Mouse (Mus musculus): ENCODE measurements around the gene Klrb1c. TPM values are rescaled to one million over a fixed set of nuclear protein-coding genes. Genes with fewer than 3 reads are reported as not detected.
"Not testable (repeated sequence)": the region's sequence is repeated elsewhere in the genome, so short reads cannot be mapped to it uniquely, and the experiment has no call there.

Klrb1c gene
- polyA plus RNA-seq, 1 experiment from 2014 or later: 0.09 TPM

GRCm38 (mm10) chr6:128796321-128796955, 7.4 kb upstream of the Klrb1c start:
- H3K27ac ChIP-seq (replicated peaks): no peak overlapping the region
- H3K27me3 ChIP-seq (replicated peaks): no peaks in the 10 kb centered on the region
- WGBS: 81% methylated on average over 8 of the region's 8 CpGs
- H3K36me3 ChIP-seq: no peaks in the 10 kb centered on the region
- H3K4me1 ChIP-seq: peaks cover 12% of the 10 kb centered on the region
- H3K9ac ChIP-seq (replicated peaks): no peak overlapping the region
- no peak overlapping the region for H3K4me3 ChIP-seq (replicated peaks)
- ATAC-seq (ENCODE audit: low FRiP score): no peak
- H3K9me3 ChIP-seq (replicated peaks): no peaks in the 10 kb centered on the region
- no peak overlapping the region for H3K4me2 ChIP-seq

- peaks cover 12% of the 10 kb centered on the region for H3K4me1 ChIP-seq
- H3K27ac ChIP-seq (replicated peaks): no peak overlapping the region
- no peaks in the 10 kb centered on the region for H3K9me3 ChIP-seq (replicated peaks)
- no peak overlapping the region for H3K4me3 ChIP-seq (replicated peaks)
- H3K36me3 ChIP-seq: no peaks in the 10 kb centered on the region
- H3K4me2 ChIP-seq: no peak overlapping the region
- no peak for ATAC-seq (ENCODE audit: low FRiP score)
- H3K9ac ChIP-seq (replicated peaks): no peak overlapping the region
- WGBS: 55% methylated on average over 6 of the region's 6 CpGs
- H3K27me3 ChIP-seq (replicated peaks): no peaks in the 10 kb centered on the region
Observed at GRCm38 (mm10) chr6:128793734-128794133, 4.7 kb upstream of the Klrb1c start.

DNA sequence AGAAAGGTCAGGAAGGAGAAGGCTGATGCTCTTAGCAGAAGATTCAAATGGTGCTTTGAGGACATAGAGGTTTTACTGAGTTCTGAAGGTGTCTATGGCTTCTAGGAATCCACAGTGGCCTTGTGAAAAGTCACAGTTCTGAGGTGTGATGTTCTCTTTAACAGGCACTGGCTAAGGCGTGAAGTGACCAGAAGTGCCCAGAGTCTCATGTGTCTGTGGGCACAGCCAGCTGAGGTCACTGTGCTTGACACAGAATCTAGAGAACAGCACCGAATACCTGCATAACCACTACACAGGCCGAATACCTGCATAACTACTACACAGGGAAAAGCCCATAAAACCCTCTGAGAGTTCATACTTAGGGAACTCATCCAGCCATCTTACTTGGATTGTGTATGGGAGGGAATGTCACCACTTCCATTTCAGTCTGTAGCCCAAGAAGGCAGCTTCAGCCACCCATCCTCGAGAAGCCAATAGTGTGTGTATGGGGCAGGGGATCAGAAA, 1.5 kb upstream of the Klrb1c start:
- not testable (repeated sequence) for H3K36me3 ChIP-seq; H3K4me1 ChIP-seq; H3K27ac ChIP-seq (replicated peaks); H3K9me3 ChIP-seq (replicated peaks); H3K4me2 ChIP-seq; H3K27me3 ChIP-seq (replicated peaks); H3K4me3 ChIP-seq (replicated peaks); ATAC-seq (ENCODE audit: low FRiP score); H3K9ac ChIP-seq (replicated peaks)
- WGBS: 85% methylated on average over 4 of the region's 4 CpGs

DNA sequence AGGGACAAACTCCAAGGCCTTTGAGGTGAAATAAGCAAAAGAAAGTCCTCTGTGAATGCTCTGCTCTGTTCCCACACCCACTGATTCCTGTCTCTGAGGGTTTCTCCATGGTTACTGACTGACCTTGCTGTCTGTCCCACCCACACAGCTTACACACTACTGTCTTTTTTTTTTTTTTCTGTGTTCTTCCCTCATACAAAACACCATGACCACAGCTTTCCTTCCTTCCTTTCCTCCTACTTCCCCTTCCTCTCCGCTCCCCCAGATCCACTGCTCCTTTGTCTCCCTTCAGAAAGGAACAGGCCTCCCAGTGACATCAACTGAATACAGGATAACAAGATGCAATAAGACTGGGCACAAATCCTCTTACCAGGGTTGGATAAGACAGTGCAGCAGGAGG, 498 bp downstream of the Klrb1c start:
- Histone ChIP-seq H3K36me3 (no peaks in the 10 kb centered on the region), H3K9me3 (replicated peaks) (no peaks in the 10 kb centered on the region), H3K9ac (replicated peaks) (no peak overlapping the region), H3K27me3 (replicated peaks) (no peaks in the 10 kb centered on the region), H3K4me3 (replicated peaks) (no peak overlapping the region), H3K4me2 (no peak overlapping the region), H3K27ac (replicated peaks) (no peak overlapping the region), H3K4me1 (no peaks in the 10 kb centered on the region)
- 71% methylated on average over 1 of the region's 1 CpGs for WGBS
- ATAC-seq (ENCODE audit: low FRiP score): no peak

- not testable (repeated sequence) for ATAC-seq (ENCODE audit: low FRiP score); H3K27me3 ChIP-seq (replicated peaks); H3K9me3 ChIP-seq (replicated peaks); H3K9ac ChIP-seq (replicated peaks); H3K4me1 ChIP-seq; H3K27ac ChIP-seq (replicated peaks); H3K36me3 ChIP-seq; H3K4me2 ChIP-seq; H3K4me3 ChIP-seq (replicated peaks)
- WGBS: 97% methylated on average over 1 of the region's 1 CpGs
Observed at GRCm38 (mm10) chr6:128786396-128786795, 2.6 kb downstream of the Klrb1c start.

DNA sequence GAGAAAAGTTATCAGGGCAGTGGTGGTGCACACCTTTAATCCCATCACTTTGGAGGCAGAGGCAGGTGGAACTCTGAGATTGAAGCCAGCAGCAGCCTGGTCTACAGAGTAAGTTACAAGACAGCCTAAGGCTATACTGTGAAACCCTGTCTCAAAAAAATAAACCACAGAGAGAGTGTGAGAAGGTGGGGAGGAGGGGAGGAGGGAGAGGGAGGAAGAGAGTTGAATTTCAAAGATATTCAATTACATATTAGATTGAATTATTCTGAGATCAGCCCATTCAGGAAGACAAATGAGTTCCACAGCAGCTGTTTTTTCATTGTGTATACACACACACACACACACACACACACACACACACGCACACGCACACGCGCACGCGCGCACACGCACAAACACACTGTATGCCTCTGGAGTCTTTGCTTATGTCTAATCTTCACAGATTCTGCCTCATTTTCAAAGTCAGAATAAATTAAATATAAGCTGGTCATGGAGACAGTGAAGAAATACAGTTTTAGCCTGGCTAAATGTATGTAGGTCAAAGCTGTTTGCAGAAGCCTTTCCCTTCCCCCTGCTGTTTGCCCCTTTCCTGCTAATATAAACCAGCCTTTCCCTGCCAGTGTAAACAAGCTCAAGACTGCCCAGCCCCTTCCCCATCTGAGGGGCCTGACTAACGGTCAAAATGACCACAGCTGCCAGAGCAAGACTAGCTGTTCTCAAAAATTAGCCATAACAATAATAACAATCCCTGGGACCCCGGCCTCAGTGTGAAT, 19.3 kb downstream of the Klrb1c start:
- Histone ChIP-seq H3K36me3 (no peaks in the 10 kb centered on the region), H3K9ac (replicated peaks) (no peak overlapping the region), H3K4me1 (no peaks in the 10 kb centered on the region), H3K4me3 (replicated peaks) (no peak overlapping the region), H3K4me2 (no peak overlapping the region), H3K27ac (replicated peaks) (no peak overlapping the region), H3K27me3 (replicated peaks) (no peaks in the 10 kb centered on the region), H3K9me3 (replicated peaks) (no peaks in the 10 kb centered on the region)
- WGBS: 77% methylated on average over 10 of the region's 10 CpGs
- ATAC-seq (ENCODE audit: low FRiP score): no peak

DNA sequence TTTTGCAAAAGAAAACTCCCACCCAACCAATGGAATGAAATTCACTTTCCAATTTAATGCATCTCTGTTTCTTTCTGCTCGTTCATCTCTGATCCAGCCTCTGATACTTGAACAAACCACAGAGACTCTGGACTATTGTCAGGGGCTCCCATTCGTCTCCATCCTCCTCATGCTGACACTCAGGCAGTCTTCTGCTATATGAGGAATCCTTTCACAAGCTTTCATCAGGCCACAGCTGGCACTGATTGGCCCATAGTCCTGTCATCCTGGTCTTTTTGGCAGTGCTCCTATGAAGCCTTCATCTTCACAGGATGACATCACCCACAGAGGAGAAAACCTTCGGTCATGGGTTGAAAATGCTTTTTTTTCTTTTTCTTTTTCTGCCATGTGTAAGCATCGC, 21.0 kb downstream of the Klrb1c start:
- 77% methylated on average over 4 of the region's 4 CpGs for WGBS
- Histone ChIP-seq H3K9ac (replicated peaks) (no peak overlapping the region; the same call in 1 of the 2 replicates), H3K27ac (replicated peaks) (no peak overlapping the region), H3K36me3 (no peaks in the 10 kb centered on the region), H3K27me3 (replicated peaks) (no peaks in the 10 kb centered on the region), H3K4me2 (no peak overlapping the region), H3K4me1 (peaks cover 6% of the 10 kb centered on the region; the same call in 1 of the 2 replicates), H3K4me3 (replicated peaks) (no peak overlapping the region), H3K9me3 (replicated peaks) (no peaks in the 10 kb centered on the region)
- ATAC-seq (ENCODE audit: low FRiP score): no peak

DNA sequence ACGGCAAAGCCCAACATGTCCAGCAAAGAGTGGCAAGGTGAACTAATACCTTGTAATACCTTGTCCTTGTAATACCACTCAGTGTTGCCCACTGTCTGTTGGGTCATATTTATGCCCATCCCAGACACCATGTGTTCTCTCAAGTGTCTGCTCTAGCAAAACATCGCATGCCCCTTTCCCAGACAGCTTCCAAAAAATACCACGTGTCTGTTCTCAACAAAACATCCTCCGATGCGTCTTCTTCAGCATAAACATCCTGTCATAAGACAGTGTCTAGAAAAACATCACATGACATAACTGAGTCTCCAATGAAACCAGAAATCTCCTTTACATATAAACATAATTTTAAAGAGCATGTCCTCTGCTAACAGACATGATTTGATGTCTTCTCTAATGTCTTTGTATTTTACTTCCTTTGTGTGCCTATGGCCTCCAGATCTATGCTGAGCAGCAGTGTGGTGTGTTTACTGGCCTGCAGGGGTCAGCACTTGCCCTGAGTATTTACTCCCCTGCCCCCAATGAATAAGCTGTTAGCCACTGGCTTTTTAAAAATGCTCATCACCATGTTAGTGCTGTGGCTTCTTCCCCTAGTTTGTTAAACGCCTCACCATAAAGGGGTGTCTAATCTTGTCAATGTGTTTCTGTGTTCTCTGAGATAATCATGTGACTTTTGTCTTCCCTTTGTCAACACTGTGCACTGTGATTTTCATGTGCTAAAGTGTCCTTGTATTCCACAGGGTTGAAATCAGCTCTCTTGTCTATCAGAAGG, 22.3 kb downstream of the Klrb1c start:
- ATAC-seq (ENCODE audit: low FRiP score): 0 out of 2 replicates have a peak, but pooled peaks have one; percentile 19
- H3K4me2 ChIP-seq: 0 out of 2 replicates have a peak overlapping the region, but pooled peaks have one; percentile 2

DNA sequence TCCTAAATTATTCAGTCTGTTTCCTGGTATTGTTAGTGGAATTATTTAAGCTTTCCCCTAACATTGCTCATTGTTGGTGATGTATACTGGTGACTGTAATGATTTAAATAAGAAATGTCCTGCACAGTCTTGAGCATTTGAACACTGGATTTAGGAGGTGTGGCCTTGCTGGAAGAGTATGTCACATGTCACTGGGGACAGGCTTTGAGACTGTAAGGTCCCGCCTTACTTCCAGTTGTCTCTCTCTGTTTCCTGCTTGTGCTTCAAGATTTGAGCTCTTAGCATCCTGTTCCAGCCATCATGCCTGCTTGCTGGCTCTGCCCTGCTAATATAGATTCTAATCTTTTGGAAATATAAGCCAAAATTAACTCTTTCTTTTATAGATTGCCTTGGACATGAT, 23.8 kb downstream of the Klrb1c start:
- no peaks in the 10 kb centered on the region for H3K36me3 ChIP-seq
- peaks cover 13% of the 10 kb centered on the region for H3K4me1 ChIP-seq
- no peak overlapping the region for H3K27ac ChIP-seq (replicated peaks)
- 96% methylated on average over 1 of the region's 1 CpGs for WGBS
- H3K9me3 ChIP-seq (replicated peaks): no peaks in the 10 kb centered on the region
- no peak overlapping the region for H3K4me3 ChIP-seq (replicated peaks)
- H3K27me3 ChIP-seq (replicated peaks): no peaks in the 10 kb centered on the region
- H3K9ac ChIP-seq (replicated peaks): no peak overlapping the region
- ATAC-seq (ENCODE audit: low FRiP score): no peak
- no peak overlapping the region for H3K4me2 ChIP-seq

More for the DNA sequence above, 22.3 kb downstream of the Klrb1c start:
- not testable (repeated sequence) for H3K27me3 ChIP-seq (replicated peaks); H3K4me1 ChIP-seq; H3K4me3 ChIP-seq (replicated peaks); H3K9me3 ChIP-seq (replicated peaks); H3K9ac ChIP-seq (replicated peaks); H3K36me3 ChIP-seq
- peak overlapping the region; percentile 70 for H3K27ac ChIP-seq (replicated peaks)
- 59% methylated on average over 6 of the region's 6 CpGs for WGBS

DNA sequence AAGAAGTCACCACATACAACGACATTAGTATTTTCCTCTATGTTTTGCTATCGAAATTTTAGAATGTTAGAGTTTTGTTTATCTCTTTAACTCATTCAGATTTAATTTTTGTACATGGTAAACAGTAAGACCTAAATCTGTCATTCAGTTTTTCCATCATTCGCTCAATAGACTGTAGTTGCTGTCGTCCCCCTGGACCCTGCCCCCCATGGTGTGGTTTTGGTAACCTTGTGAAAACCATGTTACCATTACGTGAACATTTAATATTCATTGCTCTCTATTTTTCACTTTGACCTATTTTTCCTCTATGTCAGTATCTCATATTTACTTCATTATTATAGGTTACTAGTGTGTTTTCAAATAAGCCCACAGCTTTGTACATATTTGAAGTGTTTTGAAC, 24.4 kb downstream of the Klrb1c start:
- no peaks in the 10 kb centered on the region for H3K27me3 ChIP-seq (replicated peaks)
- H3K4me3 ChIP-seq (replicated peaks): peak overlapping the region; percentile 53
- H3K4me2 ChIP-seq: peak overlapping the region; percentile 52
- H3K9ac ChIP-seq (replicated peaks): peak overlapping the region; percentile 53
- H3K4me1 ChIP-seq: peaks cover 14% of the 10 kb centered on the region
- no peaks in the 10 kb centered on the region for H3K36me3 ChIP-seq
- ATAC-seq (ENCODE audit: low FRiP score): no peak
- H3K9me3 ChIP-seq (replicated peaks): no peaks in the 10 kb centered on the region
- peak overlapping the region; percentile 81 for H3K27ac ChIP-seq (replicated peaks)
- WGBS: 16% methylated on average over 5 of the region's 5 CpGs

GRCm38 (mm10) chr6:128763736-128764523, 25.1 kb downstream of the Klrb1c start:
- Histone ChIP-seq H3K4me2 (peak overlapping the region; percentile 72), H3K9me3 (replicated peaks) (no peaks in the 10 kb centered on the region), H3K27ac (replicated peaks) (peak overlapping the region; percentile 90), H3K9ac (replicated peaks) (peak overlapping the region; percentile 61), H3K36me3 (no peaks in the 10 kb centered on the region), H3K4me3 (replicated peaks) (peak overlapping the region; percentile 53), H3K27me3 (replicated peaks) (no peaks in the 10 kb centered on the region), H3K4me1 (peaks cover 16% of the 10 kb centered on the region)
- peak; percentile 87 for ATAC-seq (ENCODE audit: low FRiP score)
- WGBS: 2% methylated on average over 30 of the region's 30 CpGs
